Mouse (Mus musculus) cerebellum, adult (tissue): ENCODE data around the gene Med27.

Source experiments
- ATAC-seq: cut with Nextera tagmentation; 2 replicates; pipeline ENCODE4 v1.9.2; 2017; ENCODE audit warnings: mild to moderate bottlenecking, moderate library complexity, mixed read lengths; ENCODE audit not compliant: insufficient number of reproducible peaks, low FRiP score, low TSS enrichment

The Med27 gene

DNA sequence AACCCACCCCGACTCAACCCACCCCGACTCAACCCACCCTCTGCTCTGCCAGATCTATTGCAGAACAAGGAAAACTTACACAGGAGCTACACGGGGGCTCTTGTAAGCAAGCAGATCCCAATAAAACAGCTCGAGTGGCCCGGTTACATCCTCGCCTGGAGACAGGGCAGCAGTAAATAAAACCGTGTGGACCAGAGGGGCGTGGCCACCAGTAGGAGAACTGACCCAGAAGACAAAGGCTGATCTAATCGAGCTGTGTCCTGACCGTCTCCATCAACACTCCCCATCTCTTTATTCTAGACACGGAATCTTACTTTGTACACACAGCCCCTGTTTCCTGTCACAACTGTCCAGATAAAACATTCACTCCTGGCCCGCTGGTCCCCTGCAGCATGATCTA lies 200.0 kb downstream of the Med27 start:
- no peak for ATAC-seq

DNA sequence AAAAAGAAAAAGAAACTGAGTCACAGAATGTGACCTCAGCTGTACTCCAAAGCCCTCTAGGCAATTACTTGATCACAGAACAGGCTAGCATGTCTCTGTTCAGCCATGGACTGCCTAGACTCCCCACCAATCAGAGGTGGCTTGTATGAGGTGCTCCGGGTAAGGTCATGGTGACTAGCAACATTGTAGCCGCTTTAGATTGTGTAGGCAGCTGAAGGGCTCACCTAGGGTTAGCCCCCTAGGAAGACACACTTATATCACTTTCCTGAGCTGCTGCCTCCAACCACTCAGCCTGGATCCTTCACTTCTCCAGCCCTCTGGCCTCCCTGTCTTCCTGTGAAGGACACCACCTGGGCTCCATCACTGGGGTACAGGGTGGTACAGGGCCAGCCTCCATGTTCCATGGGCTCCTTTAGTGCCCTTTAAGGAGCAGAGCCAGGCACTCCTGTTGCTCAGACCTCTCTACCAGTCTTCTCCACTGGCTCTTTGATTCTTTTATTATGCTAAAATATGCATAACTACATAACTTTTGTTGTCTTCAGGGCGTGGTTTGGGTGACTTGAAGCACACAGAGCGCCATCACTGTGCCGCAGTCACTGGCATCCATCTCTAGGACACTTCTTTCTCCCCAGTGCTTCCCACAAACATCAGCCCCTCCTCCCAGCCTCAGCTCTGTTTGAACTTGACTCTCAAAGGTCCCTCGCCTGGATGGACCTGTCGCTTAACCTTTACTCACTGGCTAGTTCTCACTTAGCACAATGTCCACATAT lies 205.4 kb downstream of the Med27 start:
- ATAC-seq: no peak

DNA sequence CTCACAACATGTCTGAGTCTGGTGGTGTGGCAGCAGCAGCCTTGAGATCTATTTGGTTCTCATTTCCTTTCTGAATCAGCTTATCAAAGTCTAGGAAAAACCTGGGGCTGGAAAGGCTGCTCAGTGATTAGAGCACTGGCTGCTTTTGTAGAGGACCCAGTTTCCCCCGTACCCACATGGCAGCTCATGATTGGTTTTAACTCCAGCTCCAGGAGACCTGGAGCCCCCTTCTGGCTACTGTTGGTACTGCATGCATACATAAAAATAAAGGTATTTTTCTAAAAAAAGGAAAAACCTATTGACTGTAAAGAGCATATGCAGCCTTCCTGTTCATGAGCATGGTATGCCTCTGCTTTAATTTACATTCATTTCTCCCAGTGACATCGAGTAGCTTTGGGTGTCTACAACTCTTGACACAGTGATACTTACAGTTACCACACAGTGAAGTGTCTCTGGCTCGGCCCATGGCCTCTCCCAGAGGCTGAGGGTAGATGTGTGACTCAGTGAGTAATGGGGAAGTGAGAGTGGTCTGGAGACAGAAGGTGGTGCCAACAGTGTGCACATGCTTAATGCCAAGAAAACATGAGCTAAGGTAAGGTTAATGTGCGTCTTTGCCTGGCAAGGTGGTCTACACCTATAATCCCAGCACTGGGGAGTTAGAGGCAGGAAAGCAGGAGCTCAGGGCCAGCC lies 207.5 kb downstream of the Med27 start:
- no peak for ATAC-seq

DNA sequence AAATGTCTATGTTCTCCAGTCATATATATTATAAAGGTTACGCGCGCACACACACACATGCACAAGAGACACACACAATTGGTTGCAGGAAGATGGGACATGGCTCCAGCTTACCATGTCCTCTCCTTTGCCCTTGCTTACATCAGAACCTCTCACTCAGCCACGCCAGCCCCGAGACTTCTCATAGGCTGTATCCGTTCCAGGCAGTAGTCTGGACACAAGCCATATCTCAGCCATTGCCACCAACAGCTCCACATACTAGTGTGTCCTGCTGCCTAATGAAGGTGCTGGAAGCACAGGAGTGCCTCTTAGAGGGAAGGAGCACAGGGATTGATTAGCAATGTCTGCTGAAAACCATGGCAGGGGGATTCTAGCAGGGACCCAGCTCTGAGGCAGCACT lies 211.9 kb downstream of the Med27 start:
- ATAC-seq: no peak

DNA sequence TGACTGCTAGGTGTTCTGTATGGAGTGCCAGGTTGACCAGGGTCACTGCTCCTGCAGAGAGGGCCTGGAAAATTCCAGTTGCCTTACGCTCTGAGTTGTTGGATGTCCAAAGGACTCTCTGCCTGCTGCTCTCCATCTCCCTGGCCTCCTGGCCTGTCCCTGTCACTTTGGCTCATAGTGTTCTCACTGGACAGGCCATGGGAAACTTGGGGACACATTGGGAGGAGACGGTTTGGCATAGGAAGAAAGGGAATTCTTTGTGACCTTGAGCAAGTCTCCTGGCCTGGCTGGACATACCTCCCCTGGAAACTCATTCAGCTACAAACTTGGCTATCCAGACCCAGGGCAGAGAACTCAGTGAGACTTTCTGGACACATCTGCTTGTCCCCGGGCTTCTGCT lies 213.3 kb downstream of the Med27 start:
- no peak for ATAC-seq

DNA sequence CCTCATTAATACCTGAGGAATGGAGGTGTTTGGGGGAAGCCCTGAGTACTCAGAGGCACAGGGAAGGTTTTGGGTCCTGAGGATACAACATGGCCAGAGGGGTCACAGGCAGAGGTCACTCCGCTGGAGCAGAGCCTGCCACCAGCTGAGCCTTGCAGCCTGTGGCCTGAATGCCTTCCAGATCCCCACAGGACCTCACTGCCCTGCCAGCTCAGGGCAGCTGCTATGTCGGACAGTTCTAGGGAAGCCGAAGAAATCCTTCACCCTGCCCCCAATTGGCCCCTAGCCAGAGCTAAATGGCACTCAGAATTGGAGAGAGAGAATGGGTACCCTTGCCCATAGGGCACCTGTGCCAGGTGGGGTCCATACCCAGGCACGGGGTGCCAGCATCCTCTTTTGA lies 214.8 kb downstream of the Med27 start:
- ATAC-seq: no peak

DNA sequence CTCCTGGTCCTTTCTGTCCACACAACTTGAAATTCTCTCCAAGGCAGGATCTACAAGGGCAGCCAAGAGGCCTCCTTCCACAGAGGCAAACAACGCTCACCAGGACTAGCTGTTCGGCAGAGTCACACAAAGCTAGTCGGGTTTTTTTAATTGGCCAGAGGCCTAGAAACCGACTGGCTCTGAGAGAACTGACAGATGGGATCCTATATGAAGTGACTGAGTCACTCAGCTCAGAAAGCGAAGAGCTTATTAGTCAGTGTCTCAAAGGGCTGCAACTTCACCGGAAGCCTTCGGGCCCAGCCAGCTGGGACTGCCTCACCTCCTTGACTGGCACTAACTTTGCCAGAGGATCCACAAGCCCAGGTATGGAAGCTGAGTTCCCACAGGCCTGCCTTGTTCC lies 217.4 kb downstream of the Med27 start:
- peak; percentile 77 for ATAC-seq

DNA sequence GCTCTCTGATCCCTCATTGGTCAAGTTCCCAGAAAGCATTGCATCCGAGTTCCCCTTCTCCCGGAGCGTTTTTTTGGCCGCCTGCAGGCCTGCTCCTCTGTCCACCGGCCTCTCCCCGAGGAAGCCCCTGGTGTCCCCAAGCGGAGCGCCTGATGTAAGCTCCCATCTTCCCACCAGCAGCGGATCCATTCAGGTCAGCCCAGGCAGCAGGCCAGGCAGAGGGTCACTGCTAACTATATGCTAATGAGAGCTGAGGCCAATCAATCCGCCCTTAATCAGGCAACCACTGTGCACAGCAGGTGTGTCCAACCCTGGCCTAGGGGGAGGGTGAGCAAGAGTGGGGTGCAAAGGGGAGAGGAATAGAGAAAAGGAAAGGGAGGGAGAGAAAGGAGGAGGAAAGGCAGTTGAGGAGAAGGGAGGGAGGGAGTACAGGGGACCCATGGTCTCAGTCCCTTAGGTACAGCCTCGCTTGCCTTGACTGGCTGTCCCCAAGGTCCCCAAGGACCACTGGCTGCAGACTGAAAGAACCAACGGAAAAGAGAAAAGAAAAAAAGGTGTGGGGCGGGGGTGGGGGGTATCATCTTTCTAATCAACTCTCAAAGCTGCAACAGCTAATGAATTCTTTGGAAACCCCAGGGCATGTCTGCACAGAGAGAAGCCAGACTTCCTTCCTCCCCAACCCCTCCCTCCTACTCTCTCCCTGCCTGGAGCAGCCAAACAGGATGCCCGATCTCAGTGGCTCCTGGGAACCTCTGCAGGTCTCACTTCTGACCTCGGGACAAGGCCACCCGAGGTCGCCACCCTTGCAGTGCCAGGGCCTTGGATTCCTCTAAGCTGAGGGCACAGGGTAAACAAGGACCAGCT lies 219.2 kb downstream of the Med27 start:
- no peak for ATAC-seq

DNA sequence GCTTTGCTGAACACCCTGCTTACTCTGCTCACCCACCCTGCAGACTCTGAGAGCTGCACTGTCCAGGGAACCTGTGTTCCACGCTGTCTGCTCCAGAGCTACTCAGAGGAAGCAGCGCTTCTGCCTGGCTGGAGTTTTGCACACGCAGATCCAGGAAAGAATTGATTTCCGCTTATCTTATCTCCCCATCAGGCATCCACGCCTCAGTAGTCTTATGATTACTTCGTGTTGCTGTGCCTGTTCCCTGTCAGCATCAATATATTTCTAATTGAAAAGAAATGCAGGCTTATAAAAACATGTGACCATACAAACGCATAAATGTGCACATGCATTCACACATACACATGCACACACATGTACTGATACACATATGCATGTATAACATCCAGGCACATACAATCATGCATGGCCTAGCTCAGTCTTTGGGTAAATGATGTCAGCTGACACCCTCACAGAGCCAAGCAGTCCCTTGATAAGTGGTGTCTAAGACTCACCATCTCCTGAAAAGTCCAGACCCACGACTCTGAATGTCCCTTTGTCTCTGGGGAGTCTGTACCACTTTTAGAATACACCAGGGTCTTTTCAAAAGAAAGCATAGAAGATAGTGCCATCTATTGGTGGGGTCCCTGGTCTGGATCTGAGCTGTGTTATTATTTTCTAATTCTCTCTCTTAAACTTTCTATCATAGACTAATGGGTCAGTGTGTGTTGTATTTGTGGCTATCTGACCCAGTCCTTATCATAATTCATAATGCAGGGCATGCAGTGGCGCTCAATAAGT lies 225.5 kb downstream of the Med27 start:
- ATAC-seq: no peak

DNA sequence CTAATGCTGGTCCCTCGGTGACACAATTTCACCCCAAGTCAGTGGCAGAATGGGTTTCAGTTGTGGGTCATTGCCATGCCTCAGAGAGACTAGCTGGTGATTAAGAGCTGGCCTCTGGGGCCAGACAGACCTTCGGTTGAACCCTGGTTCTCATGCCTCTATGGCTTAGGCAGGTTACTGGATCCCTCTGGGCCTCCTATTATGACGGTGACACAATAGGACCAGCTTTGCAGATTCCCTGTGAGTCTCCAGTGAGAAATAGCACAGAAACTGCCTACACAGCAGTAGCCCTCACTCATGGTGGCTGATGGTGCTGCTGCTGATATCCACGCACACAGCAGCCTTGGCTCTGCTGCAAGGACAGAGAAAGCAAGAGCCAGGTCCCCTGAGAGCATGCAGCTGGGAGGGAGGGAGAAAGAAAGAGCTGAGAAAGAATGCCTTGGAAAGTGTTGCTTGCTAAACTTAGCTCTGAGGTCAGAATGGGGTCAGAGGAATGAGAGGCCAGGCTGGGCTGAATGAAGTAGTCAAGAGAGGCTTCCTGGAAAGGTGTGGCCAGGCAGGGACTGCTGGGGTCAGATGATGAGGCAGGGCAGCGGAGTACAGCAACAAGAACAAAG lies 226.3 kb downstream of the Med27 start:
- no peak for ATAC-seq

DNA sequence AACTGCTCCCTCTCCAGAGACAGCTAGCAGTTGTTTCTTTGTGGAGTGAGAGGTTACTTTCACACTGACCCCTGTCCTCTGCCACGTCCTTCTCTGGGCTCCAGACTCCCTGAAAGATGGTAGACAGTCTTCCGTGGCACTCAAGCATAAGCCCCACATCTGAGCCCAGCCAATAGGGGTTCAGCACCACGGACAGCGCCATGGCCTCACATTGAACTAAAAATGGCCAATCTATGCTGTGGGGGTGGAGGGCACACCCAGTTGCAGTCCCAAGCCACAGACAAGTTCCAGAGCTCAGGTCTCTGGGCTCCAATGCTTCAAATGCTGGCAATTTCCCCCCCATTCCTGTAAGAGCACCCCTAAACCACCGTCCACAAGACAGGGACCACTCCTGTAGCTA lies 227.0 kb downstream of the Med27 start:
- no peak for ATAC-seq

DNA sequence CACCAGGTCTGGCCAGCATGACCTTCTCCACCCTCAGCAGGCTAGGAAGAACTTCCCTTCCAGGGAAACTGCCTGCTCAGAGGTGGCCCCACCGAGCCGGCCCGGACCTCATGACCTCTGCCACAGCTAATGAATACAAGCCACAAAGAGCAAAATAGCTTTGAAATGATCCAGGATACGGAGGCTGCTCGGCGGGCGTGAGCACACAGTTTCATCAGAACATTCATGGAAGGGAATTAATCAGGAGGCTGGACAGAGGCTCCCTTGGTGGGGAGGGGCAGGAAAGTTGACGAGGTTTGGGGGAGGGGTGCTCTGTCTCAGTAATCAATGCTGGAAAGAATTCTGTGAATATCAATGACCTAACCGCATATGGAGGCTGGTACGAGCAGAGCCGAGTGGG lies 227.6 kb downstream of the Med27 start:
- no peak for ATAC-seq
